Mouse (Mus musculus) MEL (cell line): Measurements from ENCODE around the gene Serpina3i.

ENCODE experiments used
- CTCF ChIP-seq, 3 experiments: IDR thresholded peaks in 2 of 3; conservative IDR thresholded peaks in 1 of 3; 2 replicates each; pipeline ENCODE4 v1.5.1; 2011 to 2012; ENCODE audit warnings: low read length in 3 of 3, low read depth in 2 of 3, mild to moderate bottlenecking in 2 of 3, improper control_type of control experiment in 1 of 3, inconsistent platforms in 1 of 3, mixed read lengths in 1 of 3, moderate library complexity in 1 of 3; ENCODE audit not compliant: control insufficient read depth in 1 of 3, insufficient read depth in 1 of 3, poor library complexity in 1 of 3, severe bottlenecking in 1 of 3
- E2F4 ChIP-seq: IDR thresholded peaks from 2 replicates; pipeline ENCODE4 v1.6.1; 2011; ENCODE audit warnings: low read depth, low read length, improper control_type of control experiment, borderline replicate concordance
- POLR2A ChIP-seq, 2 experiments: IDR thresholded peaks; 2 replicates each; pipeline ENCODE4 v1.6.1; 2011 to 2012; ENCODE audit warnings: low read length in 2 of 2, mild to moderate bottlenecking in 2 of 2, control low read depth in 1 of 2, improper control_type of control experiment in 1 of 2, low read depth in 1 of 2, moderate library complexity in 1 of 2; ENCODE audit not compliant: control insufficient read depth in 1 of 2, insufficient read depth in 1 of 2, poor library complexity in 1 of 2
- POLR2AphosphoS2 ChIP-seq: IDR thresholded peaks from 2 replicates; pipeline ENCODE4 v1.6.1; 2011; ENCODE audit warnings: low read length, improper control_type of control experiment
- RAD21 ChIP-seq: IDR thresholded peaks from 2 replicates; pipeline ENCODE4 v1.6.1; 2011; ENCODE audit warnings: mild to moderate bottlenecking, low read depth, low read length, improper control_type of control experiment
- SIN3A ChIP-seq: IDR thresholded peaks from 2 replicates; pipeline ENCODE4 v1.6.1; 2012; ENCODE audit warnings: low read length, improper control_type of control experiment, inconsistent platforms
- TBP ChIP-seq: IDR thresholded peaks from 2 replicates; pipeline ENCODE4 v1.8.0; 2011; ENCODE audit warnings: low read depth, low read length, improper control_type of control experiment

GRCm38 (mm10) chr12:104243307-104243706 lies 19.6 kb upstream of the Serpina3i start:
- TF ChIP-seq POLR2A (IDR thresholded peaks at IDR 0.05; ENCODE audit: control insufficient read depth in 1 of 2, insufficient read depth in 1 of 2, low read depth in 1 of 2, low read length in 2 of 2, poor library complexity in 1 of 2) (no peak), CTCF (IDR thresholded peaks at IDR 0.05 in 2 of 3, conservative IDR thresholded peaks at IDR 0.05 in 1 of 3; ENCODE audit: control insufficient read depth in 1 of 3, insufficient read depth in 1 of 3, low read depth in 2 of 3, low read length in 3 of 3, poor library complexity in 1 of 3, severe bottlenecking in 1 of 3) (no peak), E2F4 (no peak), SIN3A (no peak), RAD21 (no peak), TBP (no peak), POLR2AphosphoS2 (no peak)
